Mouse (Mus musculus) ES-Bruce4 (cell line): Measurements from ENCODE around the gene Ttll11. TPM values are rescaled to one million over a fixed set of nuclear protein-coding genes. Genes with fewer than 3 reads are reported as not detected.

Source experiments
- H3K27ac ChIP-seq: 2 replicates; pipeline ENCODE4 v1.5.1; 2012; ENCODE audit warnings: low read length, inconsistent platforms; ENCODE audit not compliant: insufficient read depth
- H3K27me3 ChIP-seq: 2 replicates; pipeline ENCODE4 v1.6.1; 2012; ENCODE audit warnings: mild to moderate bottlenecking, low read length, inconsistent platforms; ENCODE audit not compliant: control insufficient read depth, poor library complexity, insufficient read depth, severe bottlenecking
- H3K36me3 ChIP-seq: 2 replicates; pipeline ENCODE4 v1.6.1; 2012; ENCODE audit warnings: inconsistent platforms, mild to moderate bottlenecking, low read length, moderate library complexity; ENCODE audit not compliant: control insufficient read depth, poor library complexity, insufficient read depth, severe bottlenecking
- H3K4me1 ChIP-seq: one replicate; pipeline ENCODE4 v1.8.1; 2011; ENCODE audit warnings: low read length; ENCODE audit not compliant: control insufficient read depth, insufficient read depth
- H3K4me3 ChIP-seq: 2 replicates; pipeline ENCODE4 v1.5.1; 2011; ENCODE audit warnings: low read depth, mild to moderate bottlenecking, low read length
- H3K9ac ChIP-seq: 2 replicates; pipeline ENCODE4 v1.6.1; 2012; ENCODE audit warnings: low read depth, mild to moderate bottlenecking, inconsistent platforms; ENCODE audit not compliant: poor library complexity, severe bottlenecking
- H3K9me3 ChIP-seq: replicated peaks from 2 replicates; pipeline ENCODE4 v1.6.1; 2012; ENCODE audit warnings: mild to moderate bottlenecking, low read length, inconsistent platforms; ENCODE audit not compliant: control insufficient read depth, poor library complexity, insufficient read depth, severe bottlenecking
- CTCF ChIP-seq: IDR thresholded peaks from one replicate; pipeline ENCODE4 v1.8.1; 2011; ENCODE audit warnings: low read depth, low read length
- EP300 ChIP-seq: IDR thresholded peaks from 2 replicates; pipeline ENCODE4 v1.6.1; 2011; ENCODE audit warnings: low read depth, low read length; ENCODE audit not compliant: insufficient read depth
- POLR2A ChIP-seq: IDR thresholded peaks from one replicate; pipeline ENCODE4 v1.8.1; 2011; ENCODE audit warnings: low read length; ENCODE audit not compliant: insufficient read depth
- polyA plus RNA-seq: library from polyadenylated mRNA; stranded (reverse); fragments of >200 nt; gene quantifications from 2 replicates; pipeline ENCODE4 v1.2.4, GENCODE M21; 2011; ENCODE audit warnings: low read depth; ENCODE audit not compliant: missing spikeins, insufficient read depth, insufficient read length

Ttll11 gene
- polyA plus RNA-seq, 1 experiment, result not detected

GRCm38 (mm10) chr2:35906174-35906798 lies 73.4 kb downstream of the Ttll11 start:
- Histone ChIP-seq H3K27me3 (no peaks in the 10 kb centered on the region), H3K36me3 (no peaks in the 10 kb centered on the region), H3K9me3 (no peaks in the 10 kb centered on the region), H3K4me3 (no peak overlapping the region), H3K9ac (no peak overlapping the region), H3K4me1 (no peaks in the 10 kb centered on the region), H3K27ac (no peak overlapping the region)
- TF ChIP-seq EP300 (no peak), POLR2A (no peak), CTCF (peak; percentile 56)

GRCm38 (mm10) chr2:35900845-35901244 lies 78.9 kb downstream of the Ttll11 start:
- Histone ChIP-seq H3K9me3 (no peaks in the 10 kb centered on the region), H3K4me1 (no peaks in the 10 kb centered on the region), H3K4me3 (no peak overlapping the region), H3K36me3 (no peaks in the 10 kb centered on the region), H3K9ac (no peak overlapping the region), H3K27ac (no peak overlapping the region), H3K27me3 (no peaks in the 10 kb centered on the region)
- TF ChIP-seq POLR2A (no peak), CTCF (no peak), EP300 (no peak)

- TF ChIP-seq POLR2A (no peak), CTCF (no peak), EP300 (no peak)
- H3K36me3 ChIP-seq, result no peaks in the 10 kb centered on the region
Measured at GRCm38 (mm10) chr2:35899712-35900111, 80.0 kb downstream of the Ttll11 start.

GRCm38 (mm10) chr2:35899135-35899474 lies 80.6 kb downstream of the Ttll11 start:
- no peak overlapping the region for H3K9ac ChIP-seq
- no peak for TF ChIP-seq POLR2A
- TF ChIP-seq CTCF, result no peak
- no peak for TF ChIP-seq EP300
- H3K4me3 ChIP-seq, result no peak overlapping the region
- H3K4me1 ChIP-seq, result no peaks in the 10 kb centered on the region
- H3K36me3 ChIP-seq, result no peaks in the 10 kb centered on the region
- no peaks in the 10 kb centered on the region for H3K27me3 ChIP-seq
- no peak overlapping the region for H3K27ac ChIP-seq
- no peaks in the 10 kb centered on the region for H3K9me3 ChIP-seq

More at GRCm38 (mm10) chr2:35899712-35900111, 80.0 kb downstream of the Ttll11 start:
- Histone ChIP-seq H3K27ac (no peak overlapping the region), H3K4me3 (no peak overlapping the region), H3K4me1 (no peaks in the 10 kb centered on the region), H3K9me3 (no peaks in the 10 kb centered on the region), H3K27me3 (no peaks in the 10 kb centered on the region), H3K9ac (no peak overlapping the region)

GRCm38 (mm10) chr2:35898425-35899134 lies 81.1 kb downstream of the Ttll11 start:
- no peaks in the 10 kb centered on the region for H3K36me3 ChIP-seq
- no peak overlapping the region for H3K9ac ChIP-seq
- no peak overlapping the region for H3K27ac ChIP-seq
- TF ChIP-seq POLR2A, result no peak
- TF ChIP-seq CTCF, result no peak
- TF ChIP-seq EP300, result no peak
- no peaks in the 10 kb centered on the region for H3K9me3 ChIP-seq
- no peak overlapping the region for H3K4me3 ChIP-seq
- H3K27me3 ChIP-seq, result no peaks in the 10 kb centered on the region
- H3K4me1 ChIP-seq, result no peaks in the 10 kb centered on the region

- H3K4me3 ChIP-seq, result no peak overlapping the region
- no peak overlapping the region for H3K9ac ChIP-seq
- H3K9me3 ChIP-seq, result no peaks in the 10 kb centered on the region
- no peaks in the 10 kb centered on the region for H3K4me1 ChIP-seq
- no peaks in the 10 kb centered on the region for H3K36me3 ChIP-seq
- no peak overlapping the region for H3K27ac ChIP-seq
- TF ChIP-seq EP300 (no peak), CTCF (no peak), POLR2A (no peak)
- H3K27me3 ChIP-seq, result no peaks in the 10 kb centered on the region
Measured at GRCm38 (mm10) chr2:35897125-35897524, 82.6 kb downstream of the Ttll11 start.
